Mouse (Mus musculus) stomach, embryonic 15.5 days (tissue): Measurements from ENCODE around the gene F12. TPM values are rescaled to one million over a fixed set of nuclear protein-coding genes. Genes with fewer than 3 reads are reported as not detected.
"Not testable (repeated sequence)": the region's sequence is repeated elsewhere in the genome, so short reads cannot be mapped to it uniquely, and the experiment has no call there.

ENCODE experiments used
- ATAC-seq: fragments of 200-750 bp; cut with Nextera tagmentation; 2 replicates; pipeline ENCODE4 v1.8.0; 2017; ENCODE audit warnings: low read depth, moderate number of reproducible peaks, moderate TSS enrichment; ENCODE audit not compliant: insufficient read depth, low FRiP score
- H3K27ac ChIP-seq: fragments of 300-500 bp; sonication (generic); 2 replicates; pipeline ENCODE4 v1.5.1; 2015; ENCODE audit warnings: mild to moderate bottlenecking, inconsistent platforms
- H3K27me3 ChIP-seq: fragments of 300-500 bp; sonication (generic); replicated peaks from 2 replicates; pipeline ENCODE4 v1.6.1; 2015; ENCODE audit warnings: inconsistent platforms
- H3K36me3 ChIP-seq: fragments of 300-500 bp; sonication (generic); 2 replicates; pipeline ENCODE4 v1.6.1; 2015; ENCODE audit warnings: inconsistent platforms
- H3K4me1 ChIP-seq: fragments of 300-500 bp; sonication (generic); 2 replicates; pipeline ENCODE4 v1.6.1; 2015; ENCODE audit warnings: inconsistent platforms
- H3K4me2 ChIP-seq: fragments of 300-500 bp; sonication (generic); 2 replicates; pipeline ENCODE4 v1.6.1; 2015; ENCODE audit warnings: mild to moderate bottlenecking, inconsistent platforms
- H3K4me3 ChIP-seq: fragments of 300-500 bp; sonication (generic); replicated peaks from 2 replicates; pipeline ENCODE4 v1.5.1; 2015; ENCODE audit warnings: inconsistent platforms
- H3K9ac ChIP-seq: fragments of 300-500 bp; sonication (generic); 2 replicates; pipeline ENCODE4 v1.6.1; 2015; ENCODE audit warnings: inconsistent platforms
- H3K9me3 ChIP-seq: fragments of 300-500 bp; sonication (generic); 2 replicates; pipeline ENCODE4 v1.6.1; 2016; ENCODE audit warnings: inconsistent platforms
- WGBS: fragments of 180-500 bp; shearing (Covaris S2); methylation state at CpG from one replicate; pipeline ENCODE4 v1.1.7; 2015; 5-methylcytosine and 5-hydroxymethylcytosine counted together
- polyA plus RNA-seq: library from polyadenylated mRNA; unstranded; fragments of >200 nt; fragmentation: Nextera tagmentation; extraction: Ambion mirVana; gene quantifications from 2 replicates; pipeline ENCODE4 v1.2.1, GENCODE M21; 2015

F12 gene
- polyA plus RNA-seq, 1 experiment from 2014 or later: 6.8 TPM

DNA sequence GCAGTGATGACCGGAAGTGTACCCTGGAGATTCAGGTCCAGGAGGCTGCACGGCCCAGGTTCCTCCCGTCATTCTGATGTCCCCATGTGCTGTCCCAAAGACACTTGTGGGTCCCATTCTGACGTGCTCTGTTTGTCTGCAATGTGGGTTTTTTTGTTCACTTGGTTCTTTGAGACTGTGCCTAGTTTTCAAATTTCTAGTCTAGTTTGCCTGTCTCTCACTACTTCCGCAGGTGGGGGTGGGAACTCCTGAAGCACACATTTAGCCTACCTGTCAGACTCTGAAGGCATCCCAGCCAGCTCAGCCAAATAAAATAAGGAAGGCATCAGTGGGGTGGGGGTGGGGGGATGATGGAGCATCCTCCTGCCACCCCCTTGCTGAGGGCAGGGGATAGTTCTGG lies 21.5 kb upstream of the F12 start:
- no peak overlapping the region for H3K4me3 ChIP-seq
- no peaks in the 10 kb centered on the region for H3K9me3 ChIP-seq
- peaks cover 30% of the 10 kb centered on the region for H3K36me3 ChIP-seq
- 90% methylated on average over 5 of the region's 5 CpGs for WGBS
- peaks cover 33% of the 10 kb centered on the region for H3K4me1 ChIP-seq
- H3K27ac ChIP-seq: no peak overlapping the region
- no peak overlapping the region for H3K4me2 ChIP-seq
- H3K9ac ChIP-seq: no peak overlapping the region
- no peak for ATAC-seq
- no peaks in the 10 kb centered on the region for H3K27me3 ChIP-seq

DNA sequence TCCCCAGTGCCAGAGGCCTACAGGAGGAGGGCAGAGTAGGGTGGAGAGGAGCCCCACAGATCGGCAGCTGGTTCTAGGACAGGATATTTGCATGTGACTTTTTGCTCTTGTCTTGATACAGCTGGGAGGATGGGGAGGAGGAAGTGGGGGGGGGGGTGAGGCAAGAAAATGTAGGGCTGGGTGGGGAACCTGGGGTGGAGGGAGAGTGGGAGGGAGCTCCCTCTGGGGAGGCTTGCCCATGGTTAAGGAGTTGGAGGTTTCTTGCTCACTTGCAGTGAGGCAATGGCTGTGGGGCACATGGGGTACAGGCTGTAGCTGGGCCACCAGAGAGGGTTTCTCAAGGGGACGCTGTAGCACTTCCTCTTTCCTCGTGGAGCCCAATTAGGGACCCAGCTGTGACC lies 20.9 kb upstream of the F12 start:
- Histone ChIP-seq H3K4me2 (peak overlapping the region; percentile 83; the same call in 1 of the 2 replicates), H3K4me1 (peaks cover 33% of the 10 kb centered on the region), H3K36me3 (peaks cover 24% of the 10 kb centered on the region), H3K9ac (no peak overlapping the region), H3K27me3 (no peaks in the 10 kb centered on the region), H3K27ac (no peak overlapping the region), H3K4me3 (no peak overlapping the region), H3K9me3 (no peaks in the 10 kb centered on the region)
- no peak for ATAC-seq
- 48% methylated on average over 3 of the region's 3 CpGs for WGBS

DNA sequence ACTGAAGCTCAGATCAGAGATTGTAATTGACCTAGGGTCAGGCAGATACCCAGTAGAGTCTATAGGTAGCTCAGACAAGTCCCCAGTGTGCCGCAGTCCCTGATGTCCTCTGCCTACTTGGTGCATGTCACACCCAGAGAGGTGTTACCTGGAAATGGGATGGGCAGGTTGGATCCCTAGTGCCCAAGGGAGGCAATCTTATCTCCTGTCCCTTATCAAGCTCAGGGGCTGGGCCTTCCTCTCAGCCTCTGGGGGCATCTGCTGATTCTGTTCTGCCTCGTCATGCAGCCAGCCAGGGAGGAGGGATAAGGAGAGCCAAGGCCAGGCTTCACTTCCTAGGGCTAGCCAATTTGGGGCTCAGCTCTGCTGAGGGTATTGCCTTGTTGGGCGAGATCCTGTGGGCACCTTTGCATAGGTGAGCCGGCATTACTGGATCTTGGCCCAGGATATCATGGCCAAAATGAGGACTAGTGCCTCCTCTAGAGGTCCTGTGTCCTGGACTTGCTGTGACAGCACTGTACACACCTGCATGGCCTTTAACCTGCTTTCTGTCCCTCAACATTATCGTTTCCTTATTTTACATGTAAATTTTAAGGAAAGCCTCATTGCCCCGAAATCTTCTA lies 20.0 kb upstream of the F12 start:
- 73% methylated on average over 6 of the region's 6 CpGs for WGBS
- Histone ChIP-seq H3K4me3 (peak overlapping the region; percentile 74), H3K9ac (no peak overlapping the region), H3K9me3 (no peaks in the 10 kb centered on the region), H3K4me1 (peaks cover 29% of the 10 kb centered on the region), H3K27ac (peak overlapping the region; percentile 99; the same call in 1 of the 2 replicates), H3K27me3 (no peaks in the 10 kb centered on the region), H3K4me2 (peak overlapping the region; percentile 83), H3K36me3 (peaks cover 15% of the 10 kb centered on the region)
- ATAC-seq: no peak

DNA sequence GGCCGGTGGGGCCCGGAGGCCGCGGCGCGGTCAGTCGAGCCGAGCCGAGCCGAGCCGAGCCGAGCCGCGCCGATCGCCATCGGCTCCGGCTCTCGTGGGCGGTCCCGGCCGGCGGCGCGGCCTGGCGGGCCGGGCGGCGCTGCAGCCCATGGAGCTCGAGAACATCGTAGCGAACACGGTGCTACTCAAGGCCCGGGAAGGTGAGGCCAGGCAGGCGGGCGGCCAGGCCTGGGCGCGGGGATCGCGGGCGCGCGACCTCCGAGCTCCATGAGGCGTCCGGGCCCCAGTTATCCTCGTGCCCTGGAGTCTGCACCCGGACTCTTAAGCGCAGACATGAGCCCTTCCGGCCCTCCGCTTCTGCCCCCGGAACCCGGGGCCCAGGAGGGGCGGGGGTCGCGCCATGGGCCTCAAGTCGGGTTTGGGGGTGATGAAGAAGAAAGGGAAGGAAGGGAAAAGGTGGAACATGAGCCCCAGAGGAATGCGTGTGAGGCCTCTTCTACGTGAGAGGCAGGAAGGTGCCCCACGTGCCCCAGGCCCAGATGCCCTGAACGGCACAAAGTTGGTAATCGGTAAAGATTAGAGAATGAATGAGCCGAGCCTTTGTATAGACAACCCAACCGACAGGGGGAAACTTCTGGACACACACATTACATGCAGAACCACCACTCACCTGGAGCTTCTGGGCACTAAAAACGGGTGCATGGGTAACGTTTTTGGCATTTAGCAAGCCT lies 18.9 kb upstream of the F12 start:
- under 1% methylated on average over 65 of the region's 66 CpGs for WGBS
- peak overlapping the region; percentile 83 for H3K4me2 ChIP-seq

DNA sequence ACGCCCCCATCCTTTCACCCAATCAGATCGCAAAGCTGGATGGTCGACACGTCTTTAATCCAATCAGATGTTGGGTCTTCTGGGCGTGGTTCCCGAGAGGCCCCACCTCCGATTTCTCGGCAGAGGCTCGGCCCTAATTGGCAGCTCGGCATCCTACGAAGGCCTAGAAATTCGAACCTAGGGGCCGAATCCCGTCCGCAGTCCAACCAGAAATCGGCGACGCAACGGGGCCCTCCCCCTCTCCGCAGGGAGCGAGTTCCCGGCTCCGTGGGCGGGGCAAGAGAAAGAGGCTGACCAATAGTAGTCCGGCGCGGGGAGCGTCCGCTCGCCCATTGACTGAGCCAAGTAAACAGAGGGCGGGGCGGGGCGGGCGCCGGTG lies 18.3 kb upstream of the F12 start, which contains the start of gene Grk6:
TSS of gene Grk6 (plus strand) at position 136 of the 379 bp plus-strand sequence.
- Histone ChIP-seq H3K27me3 (no peaks in the 10 kb centered on the region), H3K27ac (peak within 1 kb of the TSS; percentile 99), H3K9ac (peak within 1 kb of the TSS; percentile 89), H3K4me1 (peaks cover 26% of the 10 kb centered on the region), H3K4me3 (peak within 1 kb of the TSS; percentile 74), H3K9me3 (no peaks in the 10 kb centered on the region), H3K36me3 (no peaks in the 10 kb centered on the region), H3K4me2 (peak within 1 kb of the TSS; percentile 83)
- under 1% methylated on average over 35 of the region's 35 CpGs for WGBS
- peak; percentile 96 for ATAC-seq

More for the DNA sequence above, 18.9 kb upstream of the F12 start:
- Histone ChIP-seq H3K27me3 (no peaks in the 10 kb centered on the region), H3K27ac (peak overlapping the region; percentile 99), H3K4me3 (peak overlapping the region; percentile 74), H3K9ac (peak overlapping the region; percentile 89), H3K9me3 (no peaks in the 10 kb centered on the region), H3K36me3 (peaks cover 5% of the 10 kb centered on the region), H3K4me1 (peaks cover 29% of the 10 kb centered on the region)
- ATAC-seq: no peak; the same call in 1 of the 2 replicates

DNA sequence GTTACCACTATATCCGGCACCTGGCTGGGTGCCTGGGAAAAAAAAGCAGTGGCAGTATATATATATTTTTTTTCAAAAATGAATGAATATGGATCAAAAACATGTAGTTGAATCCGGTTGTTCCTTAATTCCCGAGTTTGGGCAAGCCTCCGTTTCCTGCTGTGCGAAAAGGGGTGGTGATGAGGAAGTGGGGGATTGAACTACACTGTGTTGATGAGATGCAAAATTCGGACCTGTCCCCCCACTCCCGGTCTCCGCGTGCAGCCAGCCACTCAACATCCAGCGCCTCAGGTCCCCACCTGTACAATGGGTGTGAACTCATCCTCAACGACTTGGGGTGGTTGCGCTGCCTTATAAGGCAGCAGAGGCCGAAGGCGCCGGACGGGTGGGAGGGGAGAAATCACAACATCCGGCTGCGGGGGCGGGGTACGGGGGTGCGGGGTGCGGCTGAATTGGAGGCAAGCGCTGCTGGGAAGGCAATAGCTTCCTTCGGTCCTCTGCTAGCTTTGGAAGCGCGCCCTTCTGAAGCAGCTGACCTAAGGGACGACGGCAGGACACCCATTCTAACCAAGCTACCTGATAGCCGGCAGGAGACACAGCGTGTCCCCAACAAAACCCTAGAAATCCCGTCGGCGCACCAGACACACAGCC lies 17.8 kb upstream of the F12 start:
- Histone ChIP-seq H3K9me3 (no peaks in the 10 kb centered on the region), H3K4me2 (peak overlapping the region; percentile 75), H3K27me3 (no peaks in the 10 kb centered on the region), H3K4me1 (peaks cover 23% of the 10 kb centered on the region), H3K4me3 (peak overlapping the region; percentile 74), H3K27ac (peak overlapping the region; percentile 99), H3K36me3 (no peaks in the 10 kb centered on the region), H3K9ac (peak overlapping the region; percentile 2; the same call in 1 of the 2 replicates)
- WGBS: under 1% methylated on average over 32 of the region's 33 CpGs
- ATAC-seq: peak; percentile 69

DNA sequence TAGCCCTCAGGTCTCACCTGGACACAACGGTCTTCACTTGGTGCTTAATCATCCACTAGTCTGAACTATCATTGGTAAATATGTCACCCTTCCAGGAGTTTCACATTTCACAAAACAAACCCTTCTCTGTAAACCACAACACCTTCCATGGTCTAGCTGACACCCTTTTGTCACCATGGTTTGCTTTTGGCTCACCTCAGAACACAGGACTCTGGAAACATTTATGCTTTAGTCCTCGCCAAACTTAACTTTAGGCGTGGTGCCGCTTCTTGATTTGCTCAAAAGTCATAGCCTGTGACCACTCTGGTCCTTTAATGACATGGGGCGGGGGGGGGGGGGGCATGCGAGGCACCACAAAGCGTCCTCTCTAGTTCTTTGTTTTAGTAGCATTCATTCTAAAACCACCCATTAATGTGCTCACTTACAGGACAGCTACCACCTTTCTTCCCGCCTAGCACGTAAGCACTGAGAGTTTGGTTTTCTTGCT lies 17.2 kb upstream of the F12 start:
- Histone ChIP-seq H3K36me3 (no peaks in the 10 kb centered on the region), H3K9me3 (no peaks in the 10 kb centered on the region), H3K27ac (peak overlapping the region; percentile 99), H3K4me3 (peak overlapping the region; percentile 74), H3K9ac (peak overlapping the region; percentile 2; the same call in 1 of the 2 replicates), H3K27me3 (no peaks in the 10 kb centered on the region), H3K4me2 (peak overlapping the region; percentile 75), H3K4me1 (peaks cover 18% of the 10 kb centered on the region)
- no peak for ATAC-seq
- WGBS: 29% methylated on average over 9 of the region's 9 CpGs

DNA sequence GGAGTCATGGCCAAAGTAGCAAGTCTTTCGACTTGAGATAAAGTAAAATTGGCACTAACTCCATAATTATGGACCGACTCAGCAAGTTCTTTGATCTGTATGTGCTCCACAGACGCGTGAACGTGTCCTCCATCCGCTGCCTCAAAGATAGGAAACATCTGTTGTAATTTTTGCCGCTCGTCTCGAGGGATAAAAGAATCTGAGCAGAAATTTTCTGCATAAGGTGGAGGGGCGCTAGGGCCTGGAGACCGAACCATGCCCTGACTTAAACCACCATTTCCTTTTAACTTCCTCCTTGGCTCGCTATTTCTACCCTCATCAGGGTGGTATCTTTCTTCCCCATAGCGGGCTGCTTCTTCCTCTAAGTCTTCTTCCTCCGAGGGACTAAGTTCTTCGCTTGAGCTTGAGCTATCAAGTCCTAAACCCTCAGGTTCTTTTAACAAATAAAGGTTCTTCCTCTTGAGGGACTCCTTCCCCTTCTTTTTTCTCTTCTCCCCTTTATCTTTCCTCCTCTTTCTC lies 10.6 kb upstream of the F12 start:
- not testable (repeated sequence) for H3K27ac ChIP-seq, ATAC-seq, H3K36me3 ChIP-seq, H3K4me1 ChIP-seq, H3K27me3 ChIP-seq, H3K9me3 ChIP-seq, H3K4me3 ChIP-seq, H3K9ac ChIP-seq, H3K4me2 ChIP-seq
- WGBS: 79% methylated on average over 15 of the region's 15 CpGs

DNA sequence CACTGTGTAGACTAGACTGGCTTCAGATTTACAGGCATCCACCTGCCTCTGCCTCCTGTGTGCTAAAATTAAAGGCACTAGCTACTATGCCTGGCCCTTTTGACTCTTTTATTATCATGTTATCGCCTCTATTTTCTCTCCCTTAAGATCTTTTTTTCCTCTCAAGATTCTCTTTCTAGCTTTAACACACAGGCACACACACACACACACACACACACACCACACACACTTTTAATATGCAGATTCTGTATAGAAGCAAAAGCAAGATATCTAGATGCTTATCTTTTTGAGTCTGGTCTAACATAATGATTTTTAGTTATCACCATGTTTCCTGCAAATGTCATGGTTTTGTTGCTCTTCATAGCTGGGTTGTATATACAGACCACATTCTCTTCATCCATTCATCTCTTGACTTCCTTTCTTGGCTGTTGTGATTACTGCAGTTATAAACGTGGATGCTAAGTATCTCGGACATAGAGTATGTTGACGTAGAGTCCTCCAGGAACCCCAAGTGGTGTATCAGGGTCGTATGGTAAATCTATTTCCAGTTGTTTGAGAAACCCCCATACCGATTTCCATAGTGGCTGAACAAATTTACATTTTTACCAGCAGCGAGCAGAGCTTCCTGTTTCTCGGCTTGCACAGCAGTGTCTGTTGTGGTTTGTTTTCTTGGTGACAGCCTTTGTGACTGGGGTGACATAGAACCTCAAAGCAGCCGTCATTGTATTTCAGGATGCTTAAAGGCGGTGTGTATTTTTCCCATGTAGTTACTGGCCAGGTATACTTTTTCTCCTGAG lies 5.5 kb upstream of the F12 start:
- H3K27me3 ChIP-seq: no peaks in the 10 kb centered on the region
- H3K4me2 ChIP-seq: no peak overlapping the region
- no peak overlapping the region for H3K4me3 ChIP-seq
- H3K9ac ChIP-seq: no peak overlapping the region
- H3K27ac ChIP-seq: no peak overlapping the region
- no peaks in the 10 kb centered on the region for H3K4me1 ChIP-seq
- no peaks in the 10 kb centered on the region for H3K9me3 ChIP-seq
- no peaks in the 10 kb centered on the region for H3K36me3 ChIP-seq
- no peak for ATAC-seq
- WGBS: 62% methylated on average over 10 of the region's 10 CpGs

DNA sequence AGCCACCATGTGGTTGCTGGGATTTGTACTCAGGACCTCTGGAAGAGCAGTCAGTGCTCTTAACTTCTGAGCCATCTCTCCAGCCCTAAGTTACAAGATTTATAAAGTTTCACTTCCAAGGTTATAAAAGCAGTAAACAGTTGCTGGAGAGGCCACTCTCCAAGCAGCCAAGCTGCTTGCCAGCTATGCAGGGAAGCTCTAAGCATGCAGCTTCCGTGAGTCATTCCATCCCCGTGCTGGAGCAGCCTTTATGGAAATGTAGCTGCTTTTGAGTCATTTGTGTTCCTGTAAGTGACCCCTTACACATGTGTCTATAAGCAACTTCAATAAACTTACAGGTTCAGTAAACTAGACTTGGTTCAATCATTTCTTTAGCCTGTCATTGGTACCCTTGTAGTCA lies 4.0 kb upstream of the F12 start:
- no peak for ATAC-seq
- WGBS: 77% methylated on average over 2 of the region's 2 CpGs
- no peaks in the 10 kb centered on the region for H3K9me3 ChIP-seq
- no peak overlapping the region for H3K4me3 ChIP-seq
- no peak overlapping the region for H3K27ac ChIP-seq
- no peaks in the 10 kb centered on the region for H3K27me3 ChIP-seq
- H3K36me3 ChIP-seq: no peaks in the 10 kb centered on the region
- no peak overlapping the region for H3K9ac ChIP-seq
- H3K4me2 ChIP-seq: no peak overlapping the region
- no peaks in the 10 kb centered on the region for H3K4me1 ChIP-seq

DNA sequence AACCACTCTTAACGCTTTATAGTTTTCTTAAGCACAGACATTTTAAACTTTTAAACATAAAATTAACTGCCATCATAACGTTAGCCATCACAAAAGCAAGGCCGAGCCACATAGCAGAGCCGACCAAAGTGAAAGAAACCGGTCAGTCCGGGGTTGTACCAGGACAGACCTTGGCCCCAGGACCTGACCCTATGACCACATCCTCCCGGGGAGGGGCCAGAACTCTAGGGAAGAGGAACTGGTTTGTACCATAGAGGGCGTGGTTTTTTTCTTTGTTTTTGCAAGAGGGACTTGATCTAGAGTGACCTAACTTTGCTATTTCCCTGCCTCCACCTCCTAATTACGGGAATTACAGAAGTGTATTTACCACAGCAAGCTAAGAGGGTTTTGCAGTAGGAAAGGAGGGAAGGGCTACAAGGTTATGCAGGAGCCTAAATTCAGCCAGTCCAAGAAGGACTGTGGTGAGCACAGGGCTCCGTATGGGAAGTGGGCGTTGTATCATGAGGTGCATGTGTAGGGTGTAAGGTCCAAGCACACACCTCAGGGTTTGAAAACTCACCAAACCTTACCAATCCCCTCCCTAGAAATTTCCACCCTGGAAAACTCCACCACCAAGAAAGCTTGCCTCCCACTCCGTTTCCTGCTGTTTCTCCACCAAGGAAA lies 2.8 kb upstream of the F12 start:
- H3K27me3 ChIP-seq: no peaks in the 10 kb centered on the region
- 62% methylated on average over 12 of the region's 12 CpGs for WGBS
- H3K4me1 ChIP-seq: no peaks in the 10 kb centered on the region
- no peak overlapping the region for H3K27ac ChIP-seq
- no peaks in the 10 kb centered on the region for H3K36me3 ChIP-seq
- H3K4me2 ChIP-seq: no peak overlapping the region
- H3K4me3 ChIP-seq: no peak overlapping the region
- H3K9ac ChIP-seq: no peak overlapping the region
- H3K9me3 ChIP-seq: no peaks in the 10 kb centered on the region
- peak; percentile 50; the same call in 1 of the 2 replicates for ATAC-seq
